Mouse (Mus musculus): ENCODE results near the gene Pip5k1c. TPM values are rescaled to one million over a fixed set of nuclear protein-coding genes. Genes with fewer than 3 reads are reported as not detected.

Gene Pip5k1c
- polyA plus RNA-seq, 1 experiment: 70.7 TPM

GRCm38 (mm10) chr10:81340551-81341332 is 48.0 kb downstream of the Pip5k1c start:
- no peak overlapping the region for H3K4me3 ChIP-seq (ENCODE audit: insufficient read depth, low read depth, low read length)
- WGBS: 57% methylated on average over 17 of the region's 17 CpGs
- TF ChIP-seq CTCF (conservative IDR thresholded peaks at IDR 0.05; ENCODE audit: insufficient read depth, insufficient read length, low read depth, low read length): no peak
- TF ChIP-seq POLR2A (IDR thresholded peaks at IDR 0.05; ENCODE audit: low read depth, low read length): no peak
- no peaks in the 10 kb centered on the region for H3K4me1 ChIP-seq (ENCODE audit: control insufficient read depth, insufficient read depth, low read length)
- no peaks in the 10 kb centered on the region for H3K36me3 ChIP-seq (ENCODE audit: control insufficient read depth, insufficient read depth, low read length)
- no peak overlapping the region for H3K27ac ChIP-seq (ENCODE audit: insufficient read depth, low read depth, low read length)
- no peaks in the 10 kb centered on the region for H3K27me3 ChIP-seq (replicated peaks; ENCODE audit: control insufficient read depth, insufficient read depth, low read length)
- no peak for DNase-seq

GRCm38 (mm10) chr10:81341333-81341949 is 48.7 kb downstream of the Pip5k1c start:
- no peaks in the 10 kb centered on the region for H3K36me3 ChIP-seq (ENCODE audit: control insufficient read depth, insufficient read depth, low read length)
- no peak overlapping the region for H3K4me3 ChIP-seq (ENCODE audit: insufficient read depth, low read depth, low read length)
- 39% methylated on average over 16 of the region's 16 CpGs for WGBS
- H3K4me1 ChIP-seq (ENCODE audit: control insufficient read depth, insufficient read depth, low read length): no peaks in the 10 kb centered on the region
- TF ChIP-seq POLR2A (IDR thresholded peaks at IDR 0.05; ENCODE audit: low read depth, low read length) (no peak), CTCF (conservative IDR thresholded peaks at IDR 0.05; ENCODE audit: insufficient read depth, insufficient read length, low read depth, low read length) (peak; percentile 69)
- H3K27me3 ChIP-seq (replicated peaks; ENCODE audit: control insufficient read depth, insufficient read depth, low read length): no peaks in the 10 kb centered on the region
- no peak overlapping the region for H3K27ac ChIP-seq (ENCODE audit: insufficient read depth, low read depth, low read length)
- peak; percentile 74 for DNase-seq

- Histone ChIP-seq H3K4me1 (ENCODE audit: control insufficient read depth, insufficient read depth, low read length) (peaks cover 5% of the 10 kb centered on the region; the same call in 1 of the 2 replicates), H3K4me3 (ENCODE audit: insufficient read depth, low read depth, low read length) (peak within 1 kb of the TSS; percentile 55), H3K27me3 (replicated peaks; ENCODE audit: control insufficient read depth, insufficient read depth, low read length) (no peaks in the 10 kb centered on the region), H3K27ac (ENCODE audit: insufficient read depth, low read depth, low read length) (no peak within 1 kb of the TSS), H3K36me3 (ENCODE audit: control insufficient read depth, insufficient read depth, low read length) (no peaks in the 10 kb centered on the region)
- no peak for DNase-seq
- 4% methylated on average over 66 of the region's 67 CpGs for WGBS
- TF ChIP-seq POLR2A (IDR thresholded peaks at IDR 0.05; ENCODE audit: low read depth, low read length): no peak
Observed at GRCm38 (mm10) chr10:81342686-81343505, 50.1 kb downstream of the Pip5k1c start, which contains the start of gene Gipc3. Gene Gipc3 (minus strand): TSS chr10:81343266.

- peaks cover 8% of the 10 kb centered on the region; the same call in 1 of the 2 replicates for H3K4me1 ChIP-seq (ENCODE audit: control insufficient read depth, insufficient read depth, low read length)
- peak; percentile 49 for DNase-seq
- WGBS: 39% methylated on average over 8 of the region's 8 CpGs
- no peaks in the 10 kb centered on the region for H3K36me3 ChIP-seq (ENCODE audit: control insufficient read depth, insufficient read depth, low read length)
- 0 out of 2 replicates have a peak, but pooled peaks have one; percentile 9 for TF ChIP-seq CTCF (conservative IDR thresholded peaks at IDR 0.05; ENCODE audit: insufficient read depth, insufficient read length, low read depth, low read length)
- no peak for TF ChIP-seq POLR2A (IDR thresholded peaks at IDR 0.05; ENCODE audit: low read depth, low read length)
- H3K27ac ChIP-seq (ENCODE audit: insufficient read depth, low read depth, low read length): no peak overlapping the region
- no peak overlapping the region for H3K4me3 ChIP-seq (ENCODE audit: insufficient read depth, low read depth, low read length)
- no peaks in the 10 kb centered on the region for H3K27me3 ChIP-seq (replicated peaks; ENCODE audit: control insufficient read depth, insufficient read depth, low read length)
Observed at GRCm38 (mm10) chr10:81344421-81345161, 51.8 kb downstream of the Pip5k1c start.

- H3K4me3 ChIP-seq (ENCODE audit: insufficient read depth, low read depth, low read length): no peak overlapping the region
- TF ChIP-seq POLR2A (IDR thresholded peaks at IDR 0.05; ENCODE audit: low read depth, low read length) (no peak), CTCF (conservative IDR thresholded peaks at IDR 0.05; ENCODE audit: insufficient read depth, insufficient read length, low read depth, low read length) (no peak)
- H3K36me3 ChIP-seq (ENCODE audit: control insufficient read depth, insufficient read depth, low read length): no peaks in the 10 kb centered on the region
- no peaks in the 10 kb centered on the region for H3K27me3 ChIP-seq (replicated peaks; ENCODE audit: control insufficient read depth, insufficient read depth, low read length)
- H3K4me1 ChIP-seq (ENCODE audit: control insufficient read depth, insufficient read depth, low read length): peaks cover 10% of the 10 kb centered on the region; the same call in 1 of the 2 replicates
- WGBS: 69% methylated on average over 4 of the region's 4 CpGs
- DNase-seq: no peak
- no peak overlapping the region for H3K27ac ChIP-seq (ENCODE audit: insufficient read depth, low read depth, low read length)
Observed at GRCm38 (mm10) chr10:81345162-81345534, 52.4 kb downstream of the Pip5k1c start.

GRCm38 (mm10) chr10:81346453-81347067 is 53.8 kb downstream of the Pip5k1c start:
- TF ChIP-seq CTCF (conservative IDR thresholded peaks at IDR 0.05; ENCODE audit: insufficient read depth, insufficient read length, low read depth, low read length) (no peak; the same call in 1 of the 2 replicates), POLR2A (IDR thresholded peaks at IDR 0.05; ENCODE audit: low read depth, low read length) (peak; percentile 39)
- no peaks in the 10 kb centered on the region for H3K27me3 ChIP-seq (replicated peaks; ENCODE audit: control insufficient read depth, insufficient read depth, low read length)
- peaks cover 10% of the 10 kb centered on the region; the same call in 1 of the 2 replicates for H3K4me1 ChIP-seq (ENCODE audit: control insufficient read depth, insufficient read depth, low read length)
- H3K27ac ChIP-seq (ENCODE audit: insufficient read depth, low read depth, low read length): 0 out of 2 replicates have a peak overlapping the region, but pooled peaks have one; percentile 6
- peak; percentile 87 for DNase-seq
- 22% methylated on average over 55 of the region's 55 CpGs for WGBS
- peak overlapping the region; percentile 20; the same call in 1 of the 2 replicates for H3K4me3 ChIP-seq (ENCODE audit: insufficient read depth, low read depth, low read length)
- H3K36me3 ChIP-seq (ENCODE audit: control insufficient read depth, insufficient read depth, low read length): no peaks in the 10 kb centered on the region
